Mouse (Mus musculus): Measurements from ENCODE around the gene Vangl2. TPM values are rescaled to one million over a fixed set of nuclear protein-coding genes. Genes with fewer than 3 reads are reported as not detected.

The Vangl2 gene
- total and polyA plus RNA-seq, 2 experiments from 2014 or later: 36.5 to 86.6 TPM

DNA sequence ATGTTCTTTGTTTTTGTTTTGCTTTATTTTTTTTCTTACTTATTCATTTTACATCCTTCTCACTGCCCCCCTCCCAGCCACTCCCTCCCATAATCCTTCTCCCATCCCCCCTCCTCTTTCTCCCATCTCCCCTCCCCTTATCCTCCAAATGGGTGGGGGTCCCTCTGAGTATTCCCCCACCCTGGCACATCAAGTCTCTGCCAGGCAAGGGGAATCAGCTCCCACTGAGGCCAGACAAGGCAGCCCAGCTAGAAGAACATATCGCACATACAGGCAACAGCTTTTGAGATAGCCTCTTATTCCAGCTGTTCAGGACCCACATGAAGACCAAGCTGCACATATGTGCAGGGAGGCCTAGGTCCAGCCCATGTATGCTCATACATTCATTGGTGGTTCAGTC, 44.1 kb downstream of the Vangl2 start:
- H3K4me1 ChIP-seq (ENCODE audit: insufficient read depth, low read length): no peaks in the 10 kb centered on the region
- no peaks in the 10 kb centered on the region for H3K36me3 ChIP-seq (ENCODE audit: insufficient read depth, low read length)
- no peaks in the 10 kb centered on the region for H3K27me3 ChIP-seq (ENCODE audit: insufficient read depth, low read length)
- no peak overlapping the region for H3K4me3 ChIP-seq (ENCODE audit: low read length)
- DNase-seq (ENCODE audit: low spot score) (no peak), ATAC-seq (no peak)
- H3K9ac ChIP-seq (replicated peaks; ENCODE audit: low read length): no peak overlapping the region
- no peak overlapping the region for H3K4me2 ChIP-seq (ENCODE audit: low read depth, low read length)
- TF ChIP-seq CTCF (IDR thresholded peaks at IDR 0.05; ENCODE audit: low read depth): no peak
- H3K27ac ChIP-seq: no peak overlapping the region
- peaks cover 2% of the 10 kb centered on the region; the same call in 1 of the 2 replicates for H3K9me3 ChIP-seq (ENCODE audit: low read length)
- 92% methylated on average over 1 of the region's 1 CpGs for WGBS

GRCm38 (mm10) chr1:171983372-171984001, 44.8 kb downstream of the Vangl2 start:
- Histone ChIP-seq H3K36me3 (ENCODE audit: insufficient read depth, low read length) (no peaks in the 10 kb centered on the region), H3K9me3 (ENCODE audit: low read length) (peaks cover 2% of the 10 kb centered on the region; the same call in 1 of the 2 replicates), H3K9ac (replicated peaks; ENCODE audit: low read length) (no peak overlapping the region), H3K27ac (no peak overlapping the region), H3K4me1 (ENCODE audit: insufficient read depth, low read length) (no peaks in the 10 kb centered on the region), H3K27me3 (ENCODE audit: insufficient read depth, low read length) (no peaks in the 10 kb centered on the region), H3K4me3 (ENCODE audit: low read length) (no peak overlapping the region), H3K4me2 (ENCODE audit: low read depth, low read length) (no peak overlapping the region)
- ATAC-seq (no peak), DNase-seq (ENCODE audit: low spot score) (no peak)
- no peak for TF ChIP-seq CTCF (IDR thresholded peaks at IDR 0.05; ENCODE audit: low read depth)
- 71% methylated on average over 3 of the region's 3 CpGs for WGBS

GRCm38 (mm10) chr1:171982740-171983139, 45.5 kb downstream of the Vangl2 start:
- TF ChIP-seq CTCF (IDR thresholded peaks at IDR 0.05; ENCODE audit: low read depth): no peak
- Histone ChIP-seq H3K27ac (no peak overlapping the region), H3K36me3 (ENCODE audit: insufficient read depth, low read length) (no peaks in the 10 kb centered on the region), H3K4me3 (ENCODE audit: low read length) (no peak overlapping the region), H3K27me3 (ENCODE audit: insufficient read depth, low read length) (no peaks in the 10 kb centered on the region), H3K9ac (replicated peaks; ENCODE audit: low read length) (no peak overlapping the region), H3K4me1 (ENCODE audit: insufficient read depth, low read length) (no peaks in the 10 kb centered on the region), H3K4me2 (ENCODE audit: low read depth, low read length) (no peak overlapping the region), H3K9me3 (ENCODE audit: low read length) (no peaks in the 10 kb centered on the region)
- ATAC-seq (no peak), DNase-seq (ENCODE audit: low spot score) (no peak)
- WGBS: 77% methylated on average over 4 of the region's 4 CpGs

- WGBS: 65% methylated on average over 5 of the region's 5 CpGs
- Histone ChIP-seq H3K36me3 (ENCODE audit: insufficient read depth, low read length) (no peaks in the 10 kb centered on the region), H3K9ac (replicated peaks; ENCODE audit: low read length) (no peak overlapping the region), H3K27ac (no peak overlapping the region), H3K4me2 (ENCODE audit: low read depth, low read length) (no peak overlapping the region), H3K9me3 (ENCODE audit: low read length) (no peaks in the 10 kb centered on the region), H3K4me1 (ENCODE audit: insufficient read depth, low read length) (no peaks in the 10 kb centered on the region), H3K4me3 (ENCODE audit: low read length) (no peak overlapping the region), H3K27me3 (ENCODE audit: insufficient read depth, low read length) (no peaks in the 10 kb centered on the region)
- ATAC-seq: no peak
- DNase-seq (ENCODE audit: low spot score): no peak
- TF ChIP-seq CTCF (IDR thresholded peaks at IDR 0.05; ENCODE audit: low read depth): no peak
Observed at GRCm38 (mm10) chr1:171982170-171982569, 46.1 kb downstream of the Vangl2 start.

DNA sequence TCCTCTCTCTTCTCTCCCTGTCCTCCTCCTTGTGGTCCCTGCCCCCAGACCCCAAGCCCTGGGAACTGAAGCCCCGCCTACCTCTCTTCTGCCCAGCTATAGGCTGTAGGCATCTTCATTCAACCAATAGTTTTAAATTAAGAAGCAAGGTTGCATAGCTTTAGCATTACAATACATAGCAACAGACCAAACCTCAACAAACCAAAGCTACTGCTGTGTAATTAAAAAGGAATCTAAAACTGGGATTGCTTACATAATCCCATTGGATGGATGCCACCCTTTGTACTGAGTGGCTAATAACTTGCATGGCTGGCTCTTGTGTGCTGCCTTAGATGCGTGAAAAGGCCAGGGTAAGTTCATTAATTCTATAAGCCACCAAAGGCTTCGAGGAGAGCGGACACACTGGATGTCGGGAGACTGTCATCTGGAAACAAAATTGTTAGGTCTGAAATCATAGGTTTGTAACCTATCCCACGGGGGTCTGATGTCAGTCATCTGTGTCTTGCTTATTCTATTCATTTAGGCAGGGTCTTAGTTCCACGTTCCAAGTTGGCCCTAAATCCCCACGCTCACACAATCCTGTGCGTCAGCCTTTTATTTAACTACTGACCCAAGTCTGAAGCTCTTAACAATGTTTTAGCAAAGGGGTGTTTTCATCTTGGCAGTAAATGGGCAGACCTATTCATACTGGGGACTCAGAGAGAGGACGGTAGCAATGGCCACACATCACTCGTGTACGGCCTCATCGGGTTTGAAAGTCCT, 48.1 kb downstream of the Vangl2 start:
- no peak overlapping the region for H3K9ac ChIP-seq (replicated peaks; ENCODE audit: low read length)
- no peak overlapping the region for H3K4me2 ChIP-seq (ENCODE audit: low read depth, low read length)
- no peaks in the 10 kb centered on the region for H3K9me3 ChIP-seq (ENCODE audit: low read length)
- WGBS: 55% methylated on average over 13 of the region's 13 CpGs
- no peaks in the 10 kb centered on the region for H3K36me3 ChIP-seq (ENCODE audit: insufficient read depth, low read length)
- peak; percentile 43 for ATAC-seq
- H3K27me3 ChIP-seq (ENCODE audit: insufficient read depth, low read length): no peaks in the 10 kb centered on the region
- no peaks in the 10 kb centered on the region for H3K4me1 ChIP-seq (ENCODE audit: insufficient read depth, low read length)
- TF ChIP-seq CTCF (IDR thresholded peaks at IDR 0.05; ENCODE audit: low read depth): no peak
- no peak overlapping the region for H3K27ac ChIP-seq
- DNase-seq (ENCODE audit: low spot score): peak; percentile 20
- H3K4me3 ChIP-seq (ENCODE audit: low read length): no peak overlapping the region

- H3K4me1 ChIP-seq (ENCODE audit: insufficient read depth, low read length): no peaks in the 10 kb centered on the region
- H3K27ac ChIP-seq: no peak overlapping the region
- no peak for TF ChIP-seq CTCF (IDR thresholded peaks at IDR 0.05; ENCODE audit: low read depth)
- WGBS: 92% methylated on average over 2 of the region's 2 CpGs
- ATAC-seq (no peak), DNase-seq (ENCODE audit: low spot score) (no peak)
- no peak overlapping the region for H3K4me2 ChIP-seq (ENCODE audit: low read depth, low read length)
- no peak overlapping the region for H3K9ac ChIP-seq (replicated peaks; ENCODE audit: low read length)
- H3K9me3 ChIP-seq (ENCODE audit: low read length): no peaks in the 10 kb centered on the region
- no peaks in the 10 kb centered on the region for H3K27me3 ChIP-seq (ENCODE audit: insufficient read depth, low read length)
- H3K4me3 ChIP-seq (ENCODE audit: low read length): no peak overlapping the region
- no peaks in the 10 kb centered on the region for H3K36me3 ChIP-seq (ENCODE audit: insufficient read depth, low read length)
Observed at GRCm38 (mm10) chr1:171977891-171978290, 50.4 kb downstream of the Vangl2 start.
